Mouse (Mus musculus) kidney, embryonic 14.5 days (tissue): ENCODE data around the gene Rtl1. TPM values are rescaled to one million over a fixed set of nuclear protein-coding genes. Genes with fewer than 3 reads are reported as not detected.

Experiments
- ATAC-seq: fragments of 200-750 bp; cut with Nextera tagmentation; 2 replicates; pipeline ENCODE4 v1.8.0; 2017; ENCODE audit warnings: moderate number of reproducible peaks, mild to moderate bottlenecking, moderate TSS enrichment, moderate library complexity; ENCODE audit not compliant: low FRiP score, low TSS enrichment
- H3K27ac ChIP-seq: fragments of 300-500 bp; sonication (generic); 2 replicates; pipeline ENCODE4 v1.5.1; 2014; ENCODE audit warnings: low read depth, mild to moderate bottlenecking, low read length, moderate library complexity, mixed read lengths
- H3K27me3 ChIP-seq: fragments of 300-500 bp; sonication (generic); 2 replicates; pipeline ENCODE4 v1.6.1; 2014; ENCODE audit warnings: mild to moderate bottlenecking, low read length; ENCODE audit not compliant: control insufficient read depth, insufficient read depth
- H3K36me3 ChIP-seq: fragments of 300-500 bp; sonication (generic); 2 replicates; pipeline ENCODE4 v1.6.1; 2014; ENCODE audit warnings: low read length, mixed read lengths; ENCODE audit not compliant: control insufficient read depth, insufficient read depth
- H3K4me1 ChIP-seq: fragments of 300-500 bp; sonication (generic); 2 replicates; pipeline ENCODE4 v1.6.1; 2014; ENCODE audit warnings: low read length, mixed read lengths; ENCODE audit not compliant: control insufficient read depth, insufficient read depth
- H3K4me2 ChIP-seq: fragments of 300-500 bp; sonication (generic); replicated peaks from 2 replicates; pipeline ENCODE4 v1.6.1; 2014; ENCODE audit warnings: low read depth, mild to moderate bottlenecking, low read length
- H3K4me3 ChIP-seq: fragments of 300-500 bp; sonication (generic); 2 replicates; pipeline ENCODE4 v1.5.1; 2014; ENCODE audit warnings: mild to moderate bottlenecking, low read length
- H3K9ac ChIP-seq: fragments of 300-500 bp; sonication (generic); 2 replicates; pipeline ENCODE4 v1.6.1; 2014; ENCODE audit warnings: low read depth, mild to moderate bottlenecking, low read length, moderate library complexity
- H3K9me3 ChIP-seq: fragments of 300-500 bp; sonication (generic); 2 replicates; pipeline ENCODE4 v1.6.1; 2016; ENCODE audit warnings: low read length; ENCODE audit not compliant: control insufficient read depth
- WGBS: fragments of 180-500 bp; shearing (Covaris S2); extraction: QIAGEN DNeasy Blood & Tissue Kit; methylation state at CpG from one replicate; pipeline ENCODE4 v1.1.7; 2014; 5-methylcytosine and 5-hydroxymethylcytosine counted together
- polyA plus RNA-seq: library from polyadenylated mRNA; unstranded; fragments of >200 nt; fragmentation: Nextera tagmentation; extraction: Ambion mirVana; gene quantifications from 2 replicates; pipeline ENCODE4 v1.2.1, GENCODE M21; 2014

The Rtl1 gene
- polyA plus RNA-seq, 1 experiment from 2014 or later: 0.35 TPM

DNA sequence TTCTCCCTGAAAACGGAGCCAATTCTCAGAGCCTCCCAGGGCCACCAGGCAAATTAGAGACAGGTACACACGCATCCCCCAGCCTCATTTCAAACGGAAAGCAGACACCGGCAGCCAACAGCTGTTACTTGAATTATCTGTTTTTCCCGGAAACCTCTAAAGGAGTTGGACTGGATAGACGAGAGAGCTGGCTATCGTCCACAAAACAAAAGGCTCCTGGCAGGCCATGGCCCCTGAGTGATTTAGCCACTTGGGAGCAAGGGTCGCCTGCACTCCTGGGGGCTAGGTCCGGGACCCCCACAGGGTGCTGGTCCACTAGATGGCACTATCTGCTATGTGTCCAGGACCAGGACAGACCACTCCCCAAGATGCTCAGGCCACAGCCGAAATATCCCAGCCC, 14.3 kb upstream of the Rtl1 start:
- peaks cover 6% of the 10 kb centered on the region for H3K27me3 ChIP-seq
- H3K9ac ChIP-seq: no peak overlapping the region
- H3K9me3 ChIP-seq: peaks cover 4% of the 10 kb centered on the region; the same call in 1 of the 2 replicates
- no peak overlapping the region for H3K27ac ChIP-seq
- no peak overlapping the region for H3K4me2 ChIP-seq
- ATAC-seq: no peak
- H3K36me3 ChIP-seq: peaks cover 7% of the 10 kb centered on the region; the same call in 1 of the 2 replicates
- WGBS: 26% methylated on average over 10 of the region's 10 CpGs
- 0 out of 2 replicates have a peak, but pooled peaks cover 3% of the 10 kb centered on the region for H3K4me1 ChIP-seq
- H3K4me3 ChIP-seq: no peak overlapping the region

DNA sequence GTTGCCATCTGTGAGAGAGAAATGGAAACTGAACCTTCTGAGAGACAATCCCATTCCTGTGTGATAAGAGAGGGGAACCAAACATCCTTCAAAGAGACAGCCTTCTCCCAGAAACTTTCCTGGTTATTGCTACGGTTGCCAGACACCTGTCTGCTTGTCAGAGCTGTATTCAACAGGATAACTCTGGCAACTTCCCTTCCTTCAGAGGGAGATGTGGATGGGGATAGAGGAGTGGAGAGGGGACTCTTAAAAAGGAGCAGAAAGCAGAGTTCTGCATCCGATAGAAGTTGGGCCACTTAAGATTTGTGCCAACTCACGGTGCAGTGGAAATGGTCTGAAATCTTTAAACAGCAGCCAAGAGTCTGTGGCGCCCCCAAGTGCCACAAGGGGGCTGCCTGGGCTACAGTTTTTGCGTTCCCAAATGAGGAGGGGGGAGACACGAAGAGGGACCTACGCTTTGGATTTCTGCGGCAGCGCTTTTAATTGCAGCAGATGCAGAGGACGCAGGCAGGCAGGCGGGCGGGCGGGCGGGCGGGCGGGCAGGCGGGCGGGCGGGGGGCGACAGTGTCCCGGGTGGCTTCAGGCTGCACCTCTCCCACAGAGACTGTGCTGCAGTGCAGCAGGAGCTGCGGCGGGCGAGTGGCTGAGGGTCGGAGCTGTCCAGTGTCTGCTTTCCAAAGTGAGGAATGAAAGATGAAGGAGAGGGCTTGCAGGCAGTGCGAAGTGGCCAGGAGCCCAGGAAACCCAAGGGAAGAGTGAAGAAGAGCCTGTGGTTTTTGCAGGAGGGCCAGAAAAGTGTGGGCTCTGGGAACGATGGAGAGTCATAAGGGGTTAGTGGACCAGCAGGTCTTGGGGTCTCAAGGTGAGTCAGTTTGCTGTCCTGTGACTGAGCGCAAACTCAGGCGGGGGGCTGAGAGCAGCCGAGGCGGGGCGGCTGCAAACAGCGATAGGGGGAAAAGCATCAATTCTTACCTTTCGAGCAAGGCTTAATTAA, 12.6 kb upstream of the Rtl1 start:
- peak overlapping the region; percentile 4; the same call in 1 of the 2 replicates for H3K4me3 ChIP-seq
- peaks cover 13% of the 10 kb centered on the region for H3K4me1 ChIP-seq
- ATAC-seq: no peak
- H3K4me2 ChIP-seq: peak overlapping the region; percentile 21; the same call in 1 of the 2 replicates
- H3K27ac ChIP-seq: no peak overlapping the region
- H3K9ac ChIP-seq: no peak overlapping the region
- WGBS: 56% methylated on average over 34 of the region's 34 CpGs
- H3K27me3 ChIP-seq: peaks cover 6% of the 10 kb centered on the region
- H3K36me3 ChIP-seq: peaks cover 9% of the 10 kb centered on the region; the same call in 1 of the 2 replicates
- peaks cover 4% of the 10 kb centered on the region; the same call in 1 of the 2 replicates for H3K9me3 ChIP-seq

DNA sequence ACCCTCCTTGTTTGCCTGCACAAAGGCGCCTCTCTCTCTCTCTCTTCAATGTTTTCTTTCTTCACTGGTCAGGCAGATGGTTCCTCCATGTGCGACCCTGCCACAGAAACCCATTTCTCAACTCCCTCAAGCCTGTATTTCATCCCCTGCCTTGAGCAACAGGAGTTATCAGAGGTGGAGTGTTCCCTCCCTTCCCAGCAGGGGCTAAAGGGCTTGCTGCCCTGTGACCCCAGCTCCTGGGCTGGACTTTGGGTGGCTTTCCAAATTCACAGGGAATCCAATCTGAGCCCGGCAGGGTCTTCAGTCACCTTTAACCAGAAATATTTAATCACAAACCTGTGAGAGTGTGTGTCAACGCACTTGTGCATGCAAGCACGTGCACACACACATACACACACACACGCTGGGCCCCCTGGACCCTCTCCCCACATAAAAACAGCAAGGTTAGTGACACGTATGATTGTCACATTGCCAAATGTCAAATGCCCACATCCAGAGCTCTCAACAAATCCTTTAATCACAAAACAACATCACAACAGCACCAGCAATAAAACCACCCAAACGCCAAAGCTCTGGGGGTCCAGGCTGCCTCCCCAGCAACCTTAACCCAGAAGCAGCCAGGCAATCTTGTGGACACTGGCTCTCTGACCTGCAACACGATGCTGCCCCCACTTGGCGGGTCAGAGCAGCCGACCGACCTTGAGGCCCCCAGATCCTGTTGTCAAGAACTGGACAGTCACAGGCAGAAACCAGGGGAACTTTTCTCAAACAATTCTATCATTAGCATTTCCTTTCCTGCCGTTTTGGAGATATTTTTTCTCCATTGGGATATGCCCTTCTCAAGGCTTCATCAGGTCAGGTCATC, 8.7 kb upstream of the Rtl1 start:
- 37% methylated on average over 13 of the region's 13 CpGs for WGBS
- ATAC-seq: no peak
- Histone ChIP-seq H3K9me3 (peaks cover 4% of the 10 kb centered on the region; the same call in 1 of the 2 replicates), H3K4me2 (no peak overlapping the region), H3K4me1 (peaks cover 10% of the 10 kb centered on the region), H3K36me3 (peaks cover 11% of the 10 kb centered on the region; the same call in 1 of the 2 replicates), H3K27me3 (peaks cover 6% of the 10 kb centered on the region; the same call in 1 of the 2 replicates), H3K4me3 (no peak overlapping the region), H3K9ac (no peak overlapping the region), H3K27ac (no peak overlapping the region)

DNA sequence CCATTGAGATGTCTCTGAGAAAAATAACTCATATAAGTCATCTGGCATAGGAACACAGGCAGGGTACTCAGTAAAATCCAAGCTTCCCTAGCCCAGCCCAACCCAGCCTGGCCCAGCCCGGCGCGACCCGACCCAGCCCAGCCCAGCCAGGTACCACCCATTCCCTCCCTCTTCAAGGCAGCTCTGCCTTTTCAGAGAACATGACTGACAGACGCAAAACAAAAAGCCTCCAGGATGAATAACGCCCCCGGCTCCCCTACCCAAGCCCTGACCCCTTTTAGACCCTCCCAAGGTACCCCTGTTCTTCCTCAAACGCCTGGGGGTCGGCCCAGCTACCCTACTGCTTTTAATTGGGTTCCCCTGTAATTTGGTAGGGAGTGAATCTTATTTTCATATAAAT, 7.8 kb upstream of the Rtl1 start:
- peaks cover 10% of the 10 kb centered on the region for H3K4me1 ChIP-seq

DNA sequence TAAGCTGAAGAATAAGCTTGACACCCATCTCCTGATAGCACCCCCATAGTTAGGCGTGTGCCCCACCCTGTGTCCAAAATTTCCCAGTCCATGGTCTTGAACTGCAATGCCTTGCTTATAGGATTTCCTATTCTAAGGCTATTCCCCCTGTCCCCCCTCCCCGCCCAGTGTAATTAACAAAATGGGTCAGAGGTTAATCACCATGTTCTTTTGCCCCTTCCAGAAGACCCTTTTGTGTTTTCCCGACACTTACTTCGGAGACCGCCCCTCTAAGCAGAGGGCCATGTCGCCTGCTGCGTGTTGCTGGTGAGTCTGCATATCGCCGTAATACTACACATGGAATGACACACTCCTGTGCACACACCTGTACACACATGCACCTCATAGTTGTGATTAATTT, 7.1 kb upstream of the Rtl1 start:
- Histone ChIP-seq H3K36me3 (peaks cover 12% of the 10 kb centered on the region; the same call in 1 of the 2 replicates), H3K9ac (no peak overlapping the region), H3K4me1 (peaks cover 10% of the 10 kb centered on the region), H3K4me3 (no peak overlapping the region), H3K9me3 (peaks cover 4% of the 10 kb centered on the region; the same call in 1 of the 2 replicates), H3K27me3 (no peaks in the 10 kb centered on the region), H3K27ac (no peak overlapping the region), H3K4me2 (no peak overlapping the region)
- ATAC-seq: no peak
- 56% methylated on average over 9 of the region's 9 CpGs for WGBS

More for the DNA sequence above, 7.8 kb upstream of the Rtl1 start:
- Histone ChIP-seq H3K4me2 (no peak overlapping the region), H3K27me3 (no peaks in the 10 kb centered on the region), H3K9ac (no peak overlapping the region), H3K9me3 (peaks cover 4% of the 10 kb centered on the region; the same call in 1 of the 2 replicates), H3K27ac (no peak overlapping the region), H3K4me3 (no peak overlapping the region), H3K36me3 (peaks cover 12% of the 10 kb centered on the region; the same call in 1 of the 2 replicates)
- 35% methylated on average over 9 of the region's 9 CpGs for WGBS
- no peak for ATAC-seq

DNA sequence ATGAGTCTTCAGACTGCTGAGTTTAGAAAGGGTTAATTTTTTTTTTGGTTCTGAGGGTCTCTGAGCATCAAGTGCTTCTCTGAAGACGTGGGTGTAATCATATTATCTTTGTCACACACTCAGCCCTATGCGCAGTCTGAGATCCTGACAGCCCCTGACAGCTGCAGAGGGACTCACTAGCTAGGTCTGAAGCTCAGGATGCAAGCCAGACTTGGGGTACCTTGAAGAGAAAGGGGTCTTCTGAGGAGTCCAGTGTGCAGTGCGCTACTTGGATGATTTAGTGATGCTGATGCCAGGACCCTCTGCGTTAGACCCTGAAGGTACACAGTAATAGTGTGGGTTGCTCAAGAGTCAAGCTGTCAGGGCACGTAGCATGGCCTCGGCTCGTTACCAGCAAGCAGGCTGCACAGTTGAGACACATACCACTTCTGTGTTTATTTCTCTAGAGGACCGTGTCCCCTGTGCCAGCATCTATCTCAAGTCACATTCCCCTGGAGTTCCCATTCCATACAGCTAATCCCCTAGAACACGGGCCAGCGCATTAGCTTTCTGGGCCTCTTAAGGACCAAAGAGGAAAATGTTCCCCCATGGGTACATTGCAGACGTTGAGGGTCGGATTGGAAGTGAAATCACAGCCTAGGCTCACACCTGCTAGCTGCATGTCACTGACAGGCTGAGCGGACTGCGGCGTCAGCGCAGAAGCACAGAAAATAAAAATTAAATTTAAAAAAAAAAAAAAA, 5.0 kb upstream of the Rtl1 start:
- H3K27ac ChIP-seq: no peak overlapping the region
- no peaks in the 10 kb centered on the region for H3K27me3 ChIP-seq
- 67% methylated on average over 16 of the region's 16 CpGs for WGBS
- H3K4me1 ChIP-seq: peaks cover 10% of the 10 kb centered on the region
- H3K36me3 ChIP-seq: peaks cover 13% of the 10 kb centered on the region; the same call in 1 of the 2 replicates
- no peak overlapping the region for H3K4me2 ChIP-seq
- no peaks in the 10 kb centered on the region for H3K9me3 ChIP-seq
- H3K9ac ChIP-seq: no peak overlapping the region
- no peak for ATAC-seq
- H3K4me3 ChIP-seq: no peak overlapping the region

DNA sequence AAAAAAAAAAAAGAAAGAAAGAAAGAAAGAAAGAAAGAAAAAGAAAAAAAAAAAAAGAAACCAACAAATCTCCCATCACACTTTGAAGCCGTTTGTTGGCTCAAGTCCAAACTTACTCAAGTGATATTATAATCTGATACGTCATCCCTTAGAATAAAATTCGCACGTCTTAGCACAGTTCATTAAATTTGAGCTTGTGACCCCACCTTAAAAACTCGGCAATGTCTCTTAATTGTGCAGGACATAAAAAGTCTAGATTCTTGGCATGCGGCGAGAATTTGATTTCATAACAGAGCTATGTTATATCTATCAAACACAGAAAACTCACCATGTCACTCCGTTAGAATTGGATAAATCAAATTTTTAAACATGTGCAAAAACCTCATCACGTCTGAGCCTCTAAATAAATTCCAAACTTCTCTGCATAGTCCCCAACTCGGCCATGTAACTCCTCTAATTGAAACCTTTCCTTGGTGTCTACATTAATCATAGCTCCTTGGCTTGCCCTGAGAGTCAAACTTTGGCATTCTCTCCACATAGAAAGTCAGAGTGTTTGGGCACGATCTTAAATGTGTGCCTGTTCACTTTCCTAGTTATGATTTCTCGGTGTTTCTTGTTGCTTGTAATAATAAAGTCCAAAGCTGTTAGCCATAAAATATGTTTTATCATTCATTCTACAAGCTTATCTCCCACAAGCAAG, 1.4 kb downstream of the Rtl1 start:
- no peak overlapping the region for H3K9ac ChIP-seq
- H3K4me3 ChIP-seq: no peak overlapping the region
- no peaks in the 10 kb centered on the region for H3K9me3 ChIP-seq
- no peak overlapping the region for H3K4me2 ChIP-seq
- peaks cover 13% of the 10 kb centered on the region; the same call in 1 of the 2 replicates for H3K4me1 ChIP-seq
- WGBS: 56% methylated on average over 12 of the region's 12 CpGs
- ATAC-seq: no peak
- H3K27ac ChIP-seq: no peak overlapping the region
- H3K36me3 ChIP-seq: peaks cover 6% of the 10 kb centered on the region; the same call in 1 of the 2 replicates
- no peaks in the 10 kb centered on the region for H3K27me3 ChIP-seq
